Mouse (Mus musculus) limb, embryonic 14.5 days (tissue): ENCODE data around the gene Trim71. TPM values are rescaled to one million over a fixed set of nuclear protein-coding genes. Genes with fewer than 3 reads are reported as not detected.

Experiments used
- ATAC-seq: fragments of 200-750 bp; cut with Nextera tagmentation; 2 replicates; pipeline ENCODE4 v1.8.0; 2017; ENCODE audit warnings: low read depth, moderate number of reproducible peaks, moderate TSS enrichment; ENCODE audit not compliant: low FRiP score
- DNase-seq: peaks from one replicate; pipeline ENCODE4 v3.0.0-alpha.2; 2015; ENCODE audit warnings: low spot score
- H3K27ac ChIP-seq: fragments of 300-500 bp; sonication (generic); replicated peaks from 2 replicates; pipeline ENCODE4 v1.5.1; 2014; ENCODE audit warnings: low read depth, mild to moderate bottlenecking, low read length, moderate library complexity, mixed read lengths
- H3K27me3 ChIP-seq: fragments of 300-500 bp; sonication (generic); 2 replicates; pipeline ENCODE4 v1.6.1; 2014; ENCODE audit warnings: low read length, mixed read lengths; ENCODE audit not compliant: control insufficient read depth, insufficient read depth
- H3K36me3 ChIP-seq: fragments of 300-500 bp; sonication (generic); 2 replicates; pipeline ENCODE4 v1.6.1; 2014; ENCODE audit warnings: mild to moderate bottlenecking, low read length, moderate library complexity, mixed read lengths; ENCODE audit not compliant: control insufficient read depth, insufficient read depth
- H3K4me1 ChIP-seq: fragments of 300-500 bp; sonication (generic); 2 replicates; pipeline ENCODE4 v1.6.1; 2014; ENCODE audit warnings: antibody characterized with exemption, low read length, mixed read lengths; ENCODE audit not compliant: control insufficient read depth, insufficient read depth
- H3K4me2 ChIP-seq: fragments of 300-500 bp; sonication (generic); replicated peaks from 2 replicates; pipeline ENCODE4 v1.6.1; 2014; ENCODE audit warnings: low read depth, mild to moderate bottlenecking, low read length, moderate library complexity; ENCODE audit not compliant: severe bottlenecking
- H3K4me3 ChIP-seq: fragments of 300-500 bp; sonication (generic); replicated peaks from 2 replicates; pipeline ENCODE4 v1.5.1; 2014; ENCODE audit warnings: low read length
- H3K9ac ChIP-seq: fragments of 300-500 bp; sonication (generic); 2 replicates; pipeline ENCODE4 v1.6.1; 2014; ENCODE audit warnings: mild to moderate bottlenecking, low read depth, low read length, moderate library complexity; ENCODE audit not compliant: severe bottlenecking
- H3K9me3 ChIP-seq: fragments of 300-500 bp; sonication (generic); 2 replicates; pipeline ENCODE4 v1.6.1; 2016; ENCODE audit warnings: low read length; ENCODE audit not compliant: control insufficient read depth
- POLR2A ChIP-seq: fragments of 200-500 bp; IDR thresholded peaks from 2 replicates; pipeline ENCODE4 v1.8.0; 2012; ENCODE audit warnings: inconsistent platforms, mild to moderate bottlenecking, moderate library complexity, borderline replicate concordance; ENCODE audit not compliant: insufficient read depth, insufficient read length; ENCODE audit errors: extremely low read depth
- WGBS: fragments of 180-500 bp; shearing (Covaris S2); extraction: QIAGEN DNeasy Blood & Tissue Kit; methylation state at CpG from one replicate; pipeline ENCODE4 v1.1.7; 2014; 5-methylcytosine and 5-hydroxymethylcytosine counted together
- polyA plus RNA-seq, 2 experiments: library from polyadenylated mRNA; depleted of rRNA in 1 of 2; stranded (reverse) in 1 of 2; unstranded in 1 of 2; fragments of >200 nt; fragmentation: Nextera tagmentation in 1 of 2; extraction: Ambion mirVana in 1 of 2; gene quantifications; 2 replicates each; pipeline versions ENCODE4 v1.2.1 to v1.2.3; 2012 to 2014

The Trim71 gene
- polyA plus RNA-seq, 2 experiments: 0.26 to 0.33 TPM

- TF ChIP-seq POLR2A: no peak
- no peak for ATAC-seq
- WGBS: 77% methylated on average over 1 of the region's 1 CpGs
Observed at GRCm38 (mm10) chr9:114576001-114576400, 11.8 kb upstream of the Trim71 start.

GRCm38 (mm10) chr9:114573528-114573927, 9.4 kb upstream of the Trim71 start:
- Histone ChIP-seq H3K27me3 (no peaks in the 10 kb centered on the region), H3K9ac (no peak overlapping the region), H3K4me1 (no peaks in the 10 kb centered on the region; the same call in 1 of the 2 replicates), H3K4me2 (no peak overlapping the region), H3K9me3 (no peaks in the 10 kb centered on the region), H3K36me3 (no peaks in the 10 kb centered on the region), H3K27ac (no peak overlapping the region), H3K4me3 (no peak overlapping the region)
- DNase-seq: no peak
- 53% methylated on average over 5 of the region's 5 CpGs for WGBS
- TF ChIP-seq POLR2A: no peak
- ATAC-seq: no peak

More at GRCm38 (mm10) chr9:114576001-114576400, 11.8 kb upstream of the Trim71 start:
- Histone ChIP-seq H3K4me3 (no peak overlapping the region), H3K27me3 (no peaks in the 10 kb centered on the region), H3K9ac (no peak overlapping the region), H3K4me1 (peaks cover 3% of the 10 kb centered on the region; the same call in 1 of the 2 replicates), H3K36me3 (no peaks in the 10 kb centered on the region), H3K4me2 (no peak overlapping the region), H3K27ac (no peak overlapping the region), H3K9me3 (no peaks in the 10 kb centered on the region)
- DNase-seq: no peak

GRCm38 (mm10) chr9:114568682-114569474, 4.7 kb upstream of the Trim71 start:
- Histone ChIP-seq H3K9me3 (no peaks in the 10 kb centered on the region), H3K9ac (no peak overlapping the region), H3K36me3 (no peaks in the 10 kb centered on the region), H3K4me3 (no peak overlapping the region), H3K4me1 (no peaks in the 10 kb centered on the region), H3K27ac (no peak overlapping the region), H3K27me3 (0 out of 2 replicates have a peak, but pooled peaks cover 2% of the 10 kb centered on the region), H3K4me2 (no peak overlapping the region)
- TF ChIP-seq POLR2A: no peak
- no peak for ATAC-seq
- no peak for DNase-seq
- WGBS: 87% methylated on average over 5 of the region's 5 CpGs

GRCm38 (mm10) chr9:114564667-114565066, 498 bp upstream of the Trim71 start:
- Histone ChIP-seq H3K4me1 (0 out of 2 replicates have a peak, but pooled peaks cover 6% of the 10 kb centered on the region), H3K4me3 (peak overlapping the region; percentile 62), H3K27me3 (peaks cover 32% of the 10 kb centered on the region; the same call in 1 of the 2 replicates), H3K36me3 (no peaks in the 10 kb centered on the region), H3K9ac (peak overlapping the region; percentile 66; the same call in 1 of the 2 replicates), H3K27ac (0 out of 2 replicates have a peak overlapping the region, but pooled peaks have one; percentile 3), H3K9me3 (no peaks in the 10 kb centered on the region), H3K4me2 (peak overlapping the region; percentile 94)
- WGBS: 1% methylated on average over 10 of the region's 10 CpGs
- DNase-seq (no peak), ATAC-seq (no peak)
- no peak for TF ChIP-seq POLR2A

- ATAC-seq: peak; percentile 39; the same call in 1 of the 2 replicates
- peak overlapping the region; percentile 55 for H3K27ac ChIP-seq
Observed at GRCm38 (mm10) chr9:114562919-114563751, 1.0 kb downstream of the Trim71 start.

More at GRCm38 (mm10) chr9:114562919-114563751, 1.0 kb downstream of the Trim71 start:
- Histone ChIP-seq H3K4me1 (0 out of 2 replicates have a peak, but pooled peaks cover 6% of the 10 kb centered on the region), H3K4me2 (peak overlapping the region; percentile 94), H3K27me3 (peaks cover 32% of the 10 kb centered on the region; the same call in 1 of the 2 replicates), H3K4me3 (peak overlapping the region; percentile 62), H3K9me3 (no peaks in the 10 kb centered on the region), H3K36me3 (no peaks in the 10 kb centered on the region), H3K9ac (peak overlapping the region; percentile 66)
- no peak for TF ChIP-seq POLR2A
- DNase-seq: no peak
- under 1% methylated on average over 96 of the region's 122 CpGs for WGBS
